Mouse (Mus musculus) T-helper 2 cell (primary cell): ENCODE results near the gene Cela3a.

Experiments
- in situ Hi-C: fragments of 300-600 bp; cut with MboI, MseI; formaldehyde crosslinking; loops from one replicate; pipeline ENCODE4 v1.15.1; 2025; ENCODE audit warnings: high pct_unique_total_duplicates

Gene Cela3a

GRCm38 (mm10) chr4:137375314-137376278, 34.0 kb downstream of the Cela3a start:
- in situ Hi-C loops, result no loop called here

GRCm38 (mm10) chr4:137373711-137374110, 35.9 kb downstream of the Cela3a start:
- in situ Hi-C loops, result loop anchor here (5.0 to 25.0 kb wide), 2 partner anchors 89 to 839 kb away; partner anchors contain the start of gene Hp1bp3

GRCm38 (mm10) chr4:137371596-137372523, 37.7 kb downstream of the Cela3a start:
- in situ Hi-C loops, result loop anchor here (5.0 to 25.0 kb wide), 2 partner anchors 90 to 840 kb away; partner anchors contain the start of gene Hp1bp3

GRCm38 (mm10) chr4:137369954-137370750, 39.4 kb downstream of the Cela3a start:
- in situ Hi-C loops, result loop anchor here (5.0 to 25.0 kb wide), 2 partner anchors 92 to 842 kb away; partner anchors contain the start of gene Hp1bp3

- in situ Hi-C loops, result loop anchor here (25.0 kb wide), 1 partner anchor 844 kb away; the partner anchor contains the start of gene Hp1bp3
These were observed 41.4 kb downstream of the Cela3a start for GRCm38 (mm10) chr4:137368198-137368597.

GRCm38 (mm10) chr4:137367275-137368088, 42.1 kb downstream of the Cela3a start:
- in situ Hi-C loops, result loop anchor here (25.0 kb wide), 1 partner anchor 845 kb away; the partner anchor contains the start of gene Hp1bp3

GRCm38 (mm10) chr4:137366097-137366496, 43.5 kb downstream of the Cela3a start:
- in situ Hi-C loops, result loop anchor here (25.0 kb wide), 1 partner anchor 846 kb away; the partner anchor contains the start of gene Hp1bp3

- in situ Hi-C loops, result loop anchor here (25.0 kb wide), 1 partner anchor 847 kb away; the partner anchor contains the start of gene Hp1bp3
These were observed 44.1 kb downstream of the Cela3a start for GRCm38 (mm10) chr4:137365356-137366062.

- in situ Hi-C loops, result loop anchor here (25.0 kb wide), 1 partner anchor 847 kb away; the partner anchor contains the start of gene Hp1bp3
These were observed 44.8 kb downstream of the Cela3a start for GRCm38 (mm10) chr4:137364826-137365225.

GRCm38 (mm10) chr4:137360996-137361395, 48.6 kb downstream of the Cela3a start:
- in situ Hi-C loops, result loop anchor here (25.0 kb wide), 1 partner anchor 851 kb away; the partner anchor contains the start of gene Hp1bp3

- in situ Hi-C loops, result loop anchor here (25.0 kb wide), 1 partner anchor 854 kb away; the partner anchor contains the start of gene Hp1bp3
These were observed 51.1 kb downstream of the Cela3a start for GRCm38 (mm10) chr4:137358291-137359002.

GRCm38 (mm10) chr4:137357517-137358254, 51.9 kb downstream of the Cela3a start, which contains the start of gene Cdc42:
Gene Cdc42, minus strand, starts transcription at chr4:137357720.
- in situ Hi-C loops, result loop anchor here (25.0 kb wide), 1 partner anchor 855 kb away; the partner anchor contains the start of gene Hp1bp3

GRCm38 (mm10) chr4:137356674-137357510, 52.7 kb downstream of the Cela3a start:
- in situ Hi-C loops, result loop anchor here (25.0 kb wide), 1 partner anchor 855 kb away; the partner anchor contains the start of gene Hp1bp3
